Mouse (Mus musculus) T-helper 2 cell (primary cell): ENCODE results near the gene Olfr78.

Source experiments
- in situ Hi-C: fragments of 300-600 bp; cut with MboI, MseI; formaldehyde crosslinking; loops from one replicate; pipeline ENCODE4 v1.15.1; 2025; ENCODE audit warnings: high pct_unique_total_duplicates

Gene Olfr78

GRCm38 (mm10) chr7:102759266-102759665 lies at the start of gene Olfr78, which contains the start of gene Olfr560:
Olfr78 (minus strand) TSS chr7:102759471.
Olfr560 (minus strand) TSS chr7:102759366.
- in situ Hi-C loops, result no loop called here

GRCm38 (mm10) chr7:102803180-102803579 lies 43.9 kb upstream of the Olfr78 start, which contains the start of gene Olfr564:
Olfr564 (plus strand) TSS chr7:102803480.
- in situ Hi-C loops, result no loop called here

- in situ Hi-C loops, result no loop called here
These were observed 11.7 kb upstream of the Olfr78 start, which contains the start of gene Olfr561 for GRCm38 (mm10) chr7:102770921-102771320. Olfr561 (plus strand) TSS chr7:102771221.

GRCm38 (mm10) chr7:102752086-102752485 lies 7.2 kb downstream of the Olfr78 start:
- in situ Hi-C loops, result no loop called here

- in situ Hi-C loops, result no loop called here
These were observed 21.6 kb downstream of the Olfr78 start for GRCm38 (mm10) chr7:102737705-102738104.

GRCm38 (mm10) chr7:102733793-102734192 lies 25.5 kb downstream of the Olfr78 start:
- in situ Hi-C loops, result no loop called here

GRCm38 (mm10) chr7:102727391-102727790 lies 31.9 kb downstream of the Olfr78 start, which contains the start of gene Olfr559:
Olfr559 (minus strand) TSS chr7:102727491.
- in situ Hi-C loops, result no loop called here

GRCm38 (mm10) chr7:102718970-102719369 lies 40.3 kb downstream of the Olfr78 start, which contains the start of gene Olfr33:
Olfr33 (minus strand) TSS chr7:102719070.
- in situ Hi-C loops, result no loop called here

- in situ Hi-C loops, result no loop called here
These were observed 57.4 kb downstream of the Olfr78 start, which contains the start of gene Olfr558 for GRCm38 (mm10) chr7:102701915-102702314. Olfr558 (plus strand) TSS chr7:102702215.

GRCm38 (mm10) chr7:102698461-102698860 lies 60.8 kb downstream of the Olfr78 start:
- in situ Hi-C loops, result loop anchor here (5.0 to 10.0 kb wide), 3 partner anchors 184 to 1209 kb away; no protein-coding TSS in a partner anchor

- in situ Hi-C loops, result loop anchor here (5.0 to 10.0 kb wide), 3 partner anchors 181 to 1212 kb away; no protein-coding TSS in a partner anchor
These were observed 63.7 kb downstream of the Olfr78 start, which contains the start of gene Olfr557 for GRCm38 (mm10) chr7:102695358-102696125. Olfr557 (plus strand) TSS chr7:102695910.
